Mouse (Mus musculus) liver, embryonic 11.5 days (tissue): ENCODE data around the gene Chd2. TPM values are rescaled to one million over a fixed set of nuclear protein-coding genes. Genes with fewer than 3 reads are reported as not detected.
A peak's percentile ranks its signal among the peaks of the same experiment; 100 is the strongest.
"Not testable (repeated sequence)": the region's sequence is repeated elsewhere in the genome, so short reads cannot be mapped to it uniquely, and the experiment has no call there.

Experiments
- ATAC-seq: fragments of 200-750 bp; cut with Nextera tagmentation; replicated peaks from 2 replicates; pipeline ENCODE4 v1.8.0; 2017; ENCODE audit warnings: moderate number of reproducible peaks, mild to moderate bottlenecking, moderate TSS enrichment, moderate library complexity; ENCODE audit not compliant: low FRiP score
- DNase-seq: peaks from one replicate; pipeline ENCODE4 v3.0.0-alpha.2; 2017; ENCODE audit warnings: low spot score
- H3K27ac ChIP-seq: fragments of 300-500 bp; sonication (generic); 2 replicates; pipeline ENCODE4 v1.5.1; 2014; ENCODE audit warnings: mild to moderate bottlenecking, low read depth, low read length, control low read depth
- H3K27me3 ChIP-seq: fragments of 300-500 bp; sonication (generic); replicated peaks from 2 replicates; pipeline ENCODE4 v1.6.1; 2014; ENCODE audit warnings: low read length, mixed read lengths; ENCODE audit not compliant: control insufficient read depth, insufficient read depth
- H3K36me3 ChIP-seq: fragments of 300-500 bp; sonication (generic); 2 replicates; pipeline ENCODE4 v1.6.1; 2014; ENCODE audit warnings: mild to moderate bottlenecking, low read length, moderate library complexity, mixed read lengths; ENCODE audit not compliant: control insufficient read depth, insufficient read depth
- H3K4me1 ChIP-seq: fragments of 300-500 bp; sonication (generic); replicated peaks from 2 replicates; pipeline ENCODE4 v1.6.1; 2014; ENCODE audit warnings: low read length, mixed read lengths; ENCODE audit not compliant: control insufficient read depth, insufficient read depth
- H3K4me2 ChIP-seq: fragments of 300-500 bp; sonication (generic); 2 replicates; pipeline ENCODE4 v1.6.1; 2014; ENCODE audit warnings: mild to moderate bottlenecking, control low read depth, moderate library complexity
- H3K4me3 ChIP-seq: fragments of 300-500 bp; sonication (generic); 2 replicates; pipeline ENCODE4 v1.5.1; 2014; ENCODE audit warnings: low read depth, low read length, control low read depth
- H3K9ac ChIP-seq: fragments of 300-500 bp; sonication (generic); 2 replicates; pipeline ENCODE4 v1.6.1; 2014; ENCODE audit warnings: low read depth, low read length, control low read depth
- H3K9me3 ChIP-seq: fragments of 300-500 bp; sonication (generic); 2 replicates; pipeline ENCODE4 v1.6.1; 2016; ENCODE audit warnings: low read length, inconsistent platforms, mixed read lengths; ENCODE audit not compliant: control insufficient read depth
- WGBS: fragments of 180-500 bp; shearing (Covaris S2); extraction: QIAGEN DNeasy Blood & Tissue Kit; methylation state at CpG from one replicate; pipeline ENCODE4 v1.1.7; 2014; 5-methylcytosine and 5-hydroxymethylcytosine counted together
- polyA plus RNA-seq: library from polyadenylated mRNA; unstranded; fragments of >200 nt; fragmentation: Nextera tagmentation; extraction: Ambion mirVana; gene quantifications from 2 replicates; pipeline ENCODE4 v1.2.1, GENCODE M21; 2014

The Chd2 gene
- polyA plus RNA-seq, 1 experiment from 2014 or later, result 34.5 TPM

DNA sequence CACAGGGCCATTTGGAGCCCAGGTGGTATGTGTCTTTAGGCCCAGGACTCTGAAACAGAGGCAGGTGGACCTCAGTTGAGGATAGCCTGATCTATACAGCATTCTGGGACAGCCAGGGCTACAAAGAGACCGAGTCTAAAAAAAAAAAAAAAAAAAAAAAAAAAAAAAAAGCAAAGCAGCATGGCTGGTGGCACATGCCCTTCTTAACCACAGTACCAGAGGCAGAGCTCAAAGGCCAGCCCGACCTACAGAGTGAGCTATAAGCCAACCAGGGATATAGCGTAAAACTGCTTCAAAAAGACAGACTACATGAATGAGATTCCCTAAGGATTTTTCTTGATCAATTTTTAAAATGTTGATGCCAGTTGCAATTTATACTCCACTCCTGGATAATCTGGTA, 9.5 kb downstream of the Chd2 start:
- no peaks in the 10 kb centered on the region for H3K9me3 ChIP-seq
- H3K4me3 ChIP-seq, result no peak overlapping the region
- peaks cover 44% of the 10 kb centered on the region for H3K4me1 ChIP-seq
- no peak overlapping the region for H3K9ac ChIP-seq
- ATAC-seq, result no peak
- no peak for DNase-seq
- no peaks in the 10 kb centered on the region for H3K27me3 ChIP-seq
- H3K27ac ChIP-seq, result no peak overlapping the region
- WGBS, result 57% methylated on average over 3 of the region's 3 CpGs
- no peak overlapping the region for H3K4me2 ChIP-seq
- H3K36me3 ChIP-seq, result peaks cover 14% of the 10 kb centered on the region

- peaks cover 14% of the 10 kb centered on the region for H3K36me3 ChIP-seq
- no peaks in the 10 kb centered on the region for H3K27me3 ChIP-seq
- H3K9me3 ChIP-seq, result no peaks in the 10 kb centered on the region
- H3K4me3 ChIP-seq, result no peak overlapping the region
- ATAC-seq (no peak), DNase-seq (no peak)
- H3K27ac ChIP-seq, result no peak overlapping the region
- H3K9ac ChIP-seq, result no peak overlapping the region
- H3K4me2 ChIP-seq, result no peak overlapping the region
- WGBS, result 66% methylated on average over 7 of the region's 7 CpGs
- peaks cover 41% of the 10 kb centered on the region for H3K4me1 ChIP-seq
These were observed 10.0 kb downstream of the Chd2 start for GRCm38 (mm10) chr7:73531506-73532093.

DNA sequence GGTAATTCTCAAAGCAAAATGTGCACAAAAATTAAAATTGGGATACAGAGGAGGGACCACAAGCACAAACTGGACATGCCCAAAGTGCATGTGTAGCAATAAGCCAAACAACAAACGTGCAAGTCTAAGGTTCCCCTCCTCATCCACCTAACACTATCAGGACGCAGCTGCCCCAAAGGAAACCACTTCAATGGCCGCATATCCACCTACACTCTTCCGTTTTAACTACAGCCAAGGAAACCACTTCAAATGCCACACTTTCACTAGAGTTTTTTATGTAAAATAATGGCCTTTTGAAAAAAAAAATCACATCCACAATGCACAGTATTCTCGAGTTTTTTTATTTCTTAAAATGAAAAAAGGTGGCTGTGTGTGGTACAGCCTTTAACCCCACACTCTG, 10.8 kb downstream of the Chd2 start:
- Histone ChIP-seq H3K4me2 (no peak overlapping the region), H3K27ac (no peak overlapping the region), H3K9me3 (no peaks in the 10 kb centered on the region), H3K27me3 (no peaks in the 10 kb centered on the region), H3K36me3 (peaks cover 14% of the 10 kb centered on the region), H3K4me1 (peaks cover 37% of the 10 kb centered on the region), H3K9ac (no peak overlapping the region), H3K4me3 (no peak overlapping the region)
- WGBS, result 57% methylated on average over 5 of the region's 5 CpGs
- no peak for DNase-seq
- ATAC-seq, result no peak

- H3K36me3 ChIP-seq, result peaks cover 12% of the 10 kb centered on the region
- H3K4me2 ChIP-seq, result no peak overlapping the region
- H3K27me3 ChIP-seq, result no peaks in the 10 kb centered on the region
- no peak overlapping the region for H3K4me3 ChIP-seq
- WGBS, result 79% methylated on average over 5 of the region's 5 CpGs
- peaks cover 30% of the 10 kb centered on the region for H3K4me1 ChIP-seq
- ATAC-seq (no peak), DNase-seq (no peak)
- H3K9me3 ChIP-seq, result no peaks in the 10 kb centered on the region
- H3K27ac ChIP-seq, result no peak overlapping the region
- H3K9ac ChIP-seq, result no peak overlapping the region
These were observed 11.5 kb downstream of the Chd2 start for GRCm38 (mm10) chr7:73530164-73530563.

DNA sequence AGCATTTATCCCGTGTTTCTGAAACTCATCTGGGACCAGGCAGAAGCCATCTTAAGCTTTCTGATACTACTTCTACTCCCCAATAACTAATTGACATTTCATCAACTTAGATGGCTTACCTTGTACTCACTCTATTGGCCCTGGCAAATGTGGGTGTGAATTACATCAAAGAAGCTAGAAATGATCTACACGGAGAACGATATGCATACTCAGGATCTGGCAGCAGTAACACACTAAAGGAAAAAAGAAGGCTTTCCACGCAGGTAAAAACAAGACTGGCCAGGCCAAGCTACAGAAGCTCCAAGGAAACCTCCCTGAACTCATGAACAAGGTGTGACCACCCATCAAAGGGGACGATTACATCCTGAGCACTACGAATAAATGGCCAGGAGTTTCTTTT, 12.4 kb downstream of the Chd2 start:
- H3K36me3 ChIP-seq, result peaks cover 12% of the 10 kb centered on the region

GRCm38 (mm10) chr7:73528377-73528894, 13.2 kb downstream of the Chd2 start:
- not testable (repeated sequence) for DNase-seq, H3K9me3 ChIP-seq, H3K9ac ChIP-seq, ATAC-seq, H3K27me3 ChIP-seq, H3K27ac ChIP-seq, H3K4me2 ChIP-seq, H3K4me3 ChIP-seq
- Histone ChIP-seq H3K36me3 (peaks cover 14% of the 10 kb centered on the region), H3K4me1 (peaks cover 24% of the 10 kb centered on the region)
- 71% methylated on average over 7 of the region's 7 CpGs for WGBS

More for the DNA sequence above, 12.4 kb downstream of the Chd2 start:
- Histone ChIP-seq H3K4me2 (no peak overlapping the region), H3K9ac (no peak overlapping the region), H3K4me1 (peaks cover 28% of the 10 kb centered on the region), H3K4me3 (no peak overlapping the region), H3K27me3 (no peaks in the 10 kb centered on the region), H3K27ac (no peak overlapping the region), H3K9me3 (no peaks in the 10 kb centered on the region)
- no peak for ATAC-seq
- DNase-seq, result no peak
- WGBS, result 92% methylated on average over 6 of the region's 6 CpGs

DNA sequence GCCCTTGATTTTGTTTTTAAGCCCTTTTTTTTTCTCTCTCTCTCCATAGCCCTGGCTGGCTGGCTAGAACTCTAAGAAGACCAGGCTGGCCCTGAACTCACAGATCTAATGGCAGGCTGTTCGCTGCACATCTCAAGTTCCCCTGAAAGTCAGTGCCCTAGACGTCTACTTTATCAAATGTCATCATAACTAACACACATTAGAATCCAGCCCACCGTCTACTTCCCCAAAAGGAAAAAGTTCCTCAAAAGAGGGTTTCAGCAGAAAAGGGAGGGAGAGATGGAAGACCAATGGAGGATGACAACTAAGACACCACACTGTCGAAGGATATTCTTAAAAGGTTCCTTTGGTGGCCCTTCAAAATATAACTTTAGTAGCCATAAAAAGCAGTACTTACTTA, 14.4 kb downstream of the Chd2 start:
- H3K4me2 ChIP-seq, result no peak overlapping the region
- no peak overlapping the region for H3K4me3 ChIP-seq
- H3K27me3 ChIP-seq, result no peaks in the 10 kb centered on the region
- H3K4me1 ChIP-seq, result peaks cover 16% of the 10 kb centered on the region
- H3K9ac ChIP-seq, result no peak overlapping the region
- ATAC-seq, result no peak
- H3K27ac ChIP-seq, result no peak overlapping the region
- DNase-seq, result no peak
- WGBS, result 67% methylated on average over 4 of the region's 4 CpGs
- H3K36me3 ChIP-seq, result peaks cover 16% of the 10 kb centered on the region
- no peaks in the 10 kb centered on the region for H3K9me3 ChIP-seq

DNA sequence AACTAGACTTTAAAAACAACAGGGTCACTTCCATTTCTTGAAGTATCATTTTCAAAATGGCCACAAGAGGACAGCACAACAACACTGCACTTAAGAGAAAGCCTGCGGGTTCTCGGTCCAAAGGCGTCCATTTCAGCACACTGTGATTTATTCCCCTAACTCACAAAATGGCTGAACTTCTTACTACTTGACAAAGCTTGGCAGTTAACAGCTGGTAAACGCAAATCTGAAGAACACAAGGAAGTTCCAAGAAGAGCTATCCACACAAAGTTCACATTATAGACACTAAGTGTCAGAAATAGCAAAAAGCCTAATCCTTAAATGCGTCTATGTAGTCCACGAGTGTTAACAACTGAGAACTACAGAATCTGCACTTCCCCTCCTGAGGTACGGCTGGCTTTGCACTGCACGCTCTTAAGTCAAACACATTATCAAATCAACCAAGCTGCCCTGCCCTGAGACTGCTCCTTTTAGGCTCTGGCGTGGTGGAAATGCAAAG, 17.1 kb downstream of the Chd2 start:
- H3K27me3 ChIP-seq, result no peaks in the 10 kb centered on the region
- 47% methylated on average over 9 of the region's 9 CpGs for WGBS
- peak overlapping the region; percentile 23; the same call in 1 of the 2 replicates for H3K4me2 ChIP-seq
- peaks cover 23% of the 10 kb centered on the region for H3K36me3 ChIP-seq
- DNase-seq, result no peak
- peaks cover 17% of the 10 kb centered on the region for H3K4me1 ChIP-seq
- no peak overlapping the region for H3K4me3 ChIP-seq
- peak overlapping the region; percentile 74 for H3K27ac ChIP-seq
- H3K9ac ChIP-seq, result no peak overlapping the region
- no peaks in the 10 kb centered on the region for H3K9me3 ChIP-seq
- peak; percentile 33; the same call in 1 of the 2 replicates for ATAC-seq
